Mouse (Mus musculus) ovary, postnatal 10 days (tissue): ENCODE measurements around the gene Gpx2.
A peak's percentile ranks its signal among the peaks of the same experiment; 100 is the strongest.

Experiments
- DNase-seq: peaks from one replicate; pipeline ENCODE4 v3.0.0; 2022; ENCODE audit warnings: low spot score

Gene Gpx2

DNA sequence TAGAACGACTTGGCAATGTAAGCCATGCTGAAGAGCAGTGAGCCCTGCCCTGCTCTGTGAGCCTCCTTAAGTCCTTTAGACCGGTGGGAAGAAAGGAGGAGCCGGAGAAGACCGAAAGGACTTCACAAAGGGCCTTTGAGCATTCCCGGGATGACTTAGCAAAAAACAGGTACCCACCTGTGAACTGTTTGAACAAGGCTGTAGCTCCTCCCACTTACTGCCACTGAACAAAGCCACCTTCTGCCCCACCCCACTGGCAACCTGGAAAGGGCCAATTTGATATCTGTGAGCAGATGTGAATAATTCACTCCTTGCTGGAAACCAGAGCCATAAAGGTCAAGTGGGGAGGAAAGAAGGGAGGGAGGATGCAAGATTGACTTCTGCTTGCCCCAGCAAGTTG, at the start of gene Gpx2:
Gene Gpx2, minus strand, starts transcription at position 205 of the 400 bp plus-strand sequence.
- DNase-seq = no peak

DNA sequence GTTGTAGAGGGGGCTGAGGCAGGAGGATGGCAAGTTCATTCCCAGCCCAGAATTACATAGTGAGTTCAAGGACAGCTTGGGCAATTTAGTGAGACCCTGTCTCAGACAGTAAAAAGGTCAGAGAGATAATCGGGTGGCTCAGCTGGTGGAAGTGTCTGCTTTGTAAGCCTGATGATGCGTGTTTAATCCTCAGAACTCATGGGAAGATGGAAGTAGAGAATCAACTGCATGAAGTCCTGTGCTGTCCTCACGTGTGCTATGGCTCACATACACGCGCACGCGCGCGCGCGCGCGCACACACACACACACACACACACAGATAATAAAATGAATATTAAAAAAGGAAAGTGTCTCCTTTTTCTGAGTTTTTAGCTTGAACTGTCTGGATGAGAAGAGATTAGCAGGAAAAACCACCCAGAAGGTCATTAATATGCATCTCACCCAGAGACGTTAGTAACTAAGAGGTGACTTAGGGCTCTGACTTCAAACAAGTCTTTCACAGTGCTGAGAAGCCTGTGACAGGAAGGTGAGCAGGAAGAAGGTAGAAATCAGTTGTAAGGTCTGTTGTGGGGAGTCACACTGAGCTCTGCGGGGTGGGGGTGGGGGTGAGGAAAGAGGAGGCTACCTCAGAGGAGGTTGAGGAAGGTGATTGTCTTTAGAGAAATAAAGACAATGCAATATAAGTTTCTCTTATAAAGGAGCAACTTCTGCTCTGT, 49.1 kb upstream of the Gpx2 start:
- DNase-seq = no peak

DNA sequence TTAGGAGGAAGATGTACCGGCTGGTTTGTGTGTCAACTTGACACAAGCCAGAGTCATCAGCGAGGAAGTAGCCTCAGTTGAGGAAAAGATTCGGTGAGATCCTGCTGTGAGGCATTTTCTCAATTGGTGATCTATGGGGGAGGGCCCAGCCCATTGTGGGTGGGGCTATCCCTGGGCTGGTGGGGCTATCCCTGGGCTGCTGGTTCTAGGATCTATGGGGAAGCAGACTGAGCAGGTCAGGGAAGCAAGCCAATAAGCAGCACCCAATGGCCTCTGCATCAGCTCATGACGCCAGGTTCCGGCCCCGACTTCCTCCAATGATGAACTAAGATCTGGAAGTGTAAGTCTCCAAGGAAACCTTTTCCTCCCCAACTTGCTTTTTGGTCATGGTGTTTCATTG, 44.7 kb upstream of the Gpx2 start:
- no peak for DNase-seq

DNA sequence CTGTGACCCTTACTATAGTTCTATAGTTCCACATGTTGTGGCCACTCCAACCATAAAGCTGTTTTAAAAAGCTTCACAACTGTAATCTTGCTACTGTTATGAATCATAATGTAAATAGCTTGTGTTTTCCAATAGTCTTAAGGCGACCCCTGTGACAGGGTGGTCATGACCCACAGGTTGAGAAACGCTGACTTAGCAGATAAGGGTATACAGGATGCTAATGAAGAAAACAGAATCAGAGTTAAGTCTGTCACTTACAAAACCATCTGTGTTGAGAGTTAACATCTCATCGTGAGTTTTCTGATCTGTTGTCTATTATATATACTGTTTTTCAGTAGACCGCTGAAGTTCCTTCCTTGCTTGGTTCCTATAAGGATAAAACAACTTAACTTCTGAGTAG, 43.9 kb upstream of the Gpx2 start:
- DNase-seq = no peak

DNA sequence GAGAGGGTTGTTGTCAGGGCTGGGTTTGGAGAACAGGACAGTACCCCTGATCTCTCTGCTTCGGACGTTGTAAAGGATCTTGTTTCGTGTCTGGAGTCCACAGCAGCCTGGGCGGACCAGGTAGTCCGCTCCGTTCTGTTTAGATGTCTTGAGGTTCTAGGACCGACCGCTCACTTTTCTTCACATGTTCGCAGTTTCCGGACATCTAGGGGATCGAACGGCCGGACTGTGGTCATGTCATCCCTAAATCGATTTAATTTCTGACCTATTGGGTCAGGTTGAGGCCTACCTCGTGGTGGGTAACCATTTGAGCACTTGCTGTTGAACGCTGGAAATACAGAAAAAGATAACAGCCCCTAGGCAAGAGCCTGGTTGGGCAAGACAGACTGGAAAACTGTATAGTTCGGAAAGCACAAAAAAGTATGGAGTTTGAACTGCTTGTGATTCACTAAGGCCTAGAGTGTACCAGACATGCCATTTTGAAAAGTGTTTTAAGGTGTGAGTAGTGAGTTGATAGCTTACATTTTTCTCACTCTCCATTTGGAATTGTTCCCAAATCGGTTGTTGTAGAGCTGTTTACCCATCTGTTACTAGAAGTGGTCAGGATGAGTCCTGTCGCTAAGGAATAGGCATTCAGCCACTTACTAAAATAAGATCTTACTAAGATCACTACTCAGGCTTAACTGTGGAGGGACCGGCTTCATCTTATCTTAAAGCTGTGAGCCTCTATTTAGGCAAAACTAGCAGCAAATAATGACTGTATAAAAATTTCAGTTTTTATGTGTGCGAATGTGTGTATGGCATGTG, 42.7 kb upstream of the Gpx2 start:
- no peak for DNase-seq

DNA sequence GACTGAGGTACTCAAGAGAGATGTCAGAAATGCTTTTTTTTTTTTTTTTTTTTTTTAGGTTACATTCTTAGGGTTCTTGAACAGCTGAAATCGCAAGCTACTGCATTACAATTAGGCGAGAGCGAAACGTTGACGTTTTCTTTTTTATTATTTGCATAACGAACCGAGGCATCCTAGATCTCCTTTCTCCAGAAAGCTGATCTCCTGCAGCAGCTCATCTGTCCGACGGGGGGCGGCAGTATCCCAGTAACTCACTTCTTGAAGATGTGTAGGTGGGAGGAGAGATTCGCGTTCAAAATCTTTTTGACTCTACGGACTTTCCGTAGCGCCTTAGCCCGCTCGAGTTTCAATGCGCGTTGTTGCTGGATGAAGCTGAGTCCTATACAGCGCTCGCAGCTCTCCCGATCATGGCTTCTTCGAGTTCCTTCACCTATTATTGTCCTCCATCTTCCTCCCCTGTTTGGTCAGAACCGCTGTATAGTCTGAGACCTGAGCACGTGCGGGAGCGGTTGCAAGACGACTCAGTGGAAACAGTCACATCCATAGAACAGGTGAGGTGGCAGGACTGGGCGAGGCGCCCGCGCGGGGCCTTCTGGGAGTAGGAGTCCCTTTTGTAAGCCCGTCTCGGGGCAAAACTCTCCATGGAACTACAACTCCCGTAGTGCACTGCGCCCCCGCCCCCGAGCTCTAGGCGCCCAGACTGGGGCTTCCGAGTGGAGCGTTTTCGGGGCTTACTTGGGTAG, 41.9 kb upstream of the Gpx2 start:
- DNase-seq = peak; percentile 89

DNA sequence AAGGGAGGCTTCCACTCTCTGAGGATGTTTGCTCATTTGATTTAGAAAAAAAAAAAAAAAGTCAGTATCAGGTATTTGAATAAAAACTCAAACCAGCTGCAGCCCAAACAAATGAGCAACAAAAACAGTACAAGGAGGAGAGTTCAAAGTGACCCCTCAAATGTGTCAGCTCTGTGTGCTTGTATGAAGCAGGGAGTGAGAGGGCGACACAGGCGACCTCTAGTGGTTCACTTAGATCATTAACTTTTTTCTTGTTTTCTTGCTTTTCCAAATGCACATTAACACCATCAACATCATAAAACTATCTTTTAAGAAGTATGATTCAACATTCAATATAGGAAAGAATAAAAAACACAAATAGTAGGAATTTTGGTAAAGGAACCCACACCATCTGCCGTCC, 37.4 kb upstream of the Gpx2 start:
- DNase-seq = no peak

DNA sequence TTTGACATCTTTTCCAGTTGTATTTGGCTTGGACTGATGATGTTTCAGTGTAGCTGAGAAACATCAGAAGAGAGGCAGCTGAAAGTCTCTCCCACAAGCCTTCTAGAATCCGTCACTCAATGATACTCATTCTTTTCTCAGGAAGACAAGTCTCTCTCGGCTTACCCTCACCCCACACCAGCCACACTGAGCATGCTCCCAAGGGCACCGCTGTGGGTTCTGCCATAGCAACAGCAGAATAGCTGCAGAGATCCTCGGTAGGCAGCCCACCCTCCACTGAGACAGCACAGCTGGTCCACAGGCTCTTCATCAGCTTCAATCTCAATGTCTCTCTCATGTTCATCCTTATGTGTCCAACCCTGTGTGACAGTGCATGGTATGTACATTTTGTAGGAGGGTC, 29.9 kb upstream of the Gpx2 start:
- DNase-seq = no peak

DNA sequence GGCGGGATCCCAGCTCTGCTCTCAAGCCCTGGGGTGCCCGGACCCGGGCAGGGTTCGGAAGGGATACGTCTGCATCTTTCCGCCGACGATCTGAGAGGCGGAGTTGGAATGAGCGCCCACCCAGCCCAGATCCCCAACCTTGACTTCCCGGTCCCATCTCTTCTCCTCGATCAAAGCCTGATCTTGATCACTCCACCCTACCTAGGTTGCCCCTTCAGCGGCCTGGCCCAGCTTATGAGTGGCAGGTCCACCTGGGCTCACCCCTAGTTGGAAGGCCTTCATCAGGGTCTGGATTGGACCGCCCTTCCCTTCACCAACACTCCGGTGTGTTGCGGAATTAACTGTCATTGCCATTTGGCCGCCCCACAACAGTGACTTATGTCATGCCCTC, 27.3 kb upstream of the Gpx2 start, which contains the start of gene Rab15:
Gene Rab15, minus strand, starts transcription at position 258 of the 391 bp plus-strand sequence.
- no peak for DNase-seq

DNA sequence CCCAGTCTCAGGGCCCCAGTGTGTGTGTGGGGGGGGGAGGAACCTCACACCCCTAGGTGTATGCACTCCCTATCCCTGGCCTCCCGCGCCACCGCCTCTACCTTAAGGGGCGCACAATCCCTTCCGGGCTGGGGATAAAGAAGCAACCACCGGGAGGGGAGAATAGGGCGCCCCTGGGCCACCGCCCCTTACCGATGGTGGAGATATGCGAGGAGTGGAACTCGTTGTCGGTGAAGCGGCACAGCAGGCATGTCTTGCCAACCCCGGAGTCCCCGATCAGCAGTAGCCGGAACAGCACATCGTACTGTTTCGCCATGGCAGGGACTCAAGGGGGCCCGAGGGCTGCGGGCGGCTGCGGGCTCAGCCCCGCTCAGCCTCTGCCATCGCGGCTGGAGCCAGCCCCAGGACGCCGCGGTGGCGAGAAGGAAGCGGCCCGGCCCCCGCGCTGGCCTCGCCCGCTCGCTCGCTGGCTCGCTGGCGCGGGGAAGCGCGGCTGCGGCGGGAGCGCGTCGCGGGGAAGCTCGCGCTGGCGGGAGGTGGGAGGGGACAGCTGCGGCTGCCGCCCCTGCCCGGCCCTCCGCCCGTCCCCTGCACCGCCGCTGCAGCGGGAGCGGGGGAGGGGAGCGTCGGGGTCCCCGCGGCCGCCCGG, 26.8 kb upstream of the Gpx2 start:
- DNase-seq = peak; percentile 13

DNA sequence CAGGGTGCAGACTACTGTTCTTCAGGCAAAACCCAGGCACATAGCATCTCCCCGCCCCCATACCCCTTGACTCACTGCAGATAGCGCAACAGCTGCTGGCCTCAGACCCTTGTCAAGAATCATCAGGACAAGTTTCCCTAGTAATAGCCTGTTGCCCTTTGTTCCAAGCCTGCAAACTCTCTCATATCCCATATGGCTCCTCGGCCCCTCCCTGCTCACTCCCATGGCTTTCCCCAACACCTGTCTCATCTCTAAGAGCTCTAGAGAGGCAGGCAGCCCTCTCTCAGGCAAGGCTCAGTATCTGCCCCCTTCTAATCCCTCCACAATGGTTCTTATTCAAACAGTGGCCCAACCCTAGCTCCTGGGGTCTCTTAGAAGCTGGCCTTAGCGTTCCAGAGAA, 25.3 kb upstream of the Gpx2 start:
- no peak for DNase-seq

DNA sequence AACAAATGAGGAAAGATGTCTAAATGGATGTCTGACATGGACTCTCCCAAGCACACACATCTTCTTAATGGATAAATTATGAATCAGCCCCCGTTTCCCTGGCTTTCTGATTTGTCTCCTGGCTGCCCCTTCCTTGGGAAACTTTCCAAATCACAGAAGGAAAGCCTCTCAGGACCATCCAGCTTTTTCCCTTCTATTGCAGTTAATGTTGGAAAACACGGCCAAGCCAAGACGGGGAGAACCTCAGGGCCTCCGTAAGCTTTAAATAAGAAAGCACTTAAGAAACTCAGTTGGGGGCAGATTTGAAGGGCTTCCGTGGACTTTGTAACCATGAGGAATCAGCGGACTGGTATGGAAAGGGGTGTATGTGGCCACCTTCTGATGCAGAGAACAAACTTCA, 24.5 kb upstream of the Gpx2 start:
- no peak for DNase-seq

DNA sequence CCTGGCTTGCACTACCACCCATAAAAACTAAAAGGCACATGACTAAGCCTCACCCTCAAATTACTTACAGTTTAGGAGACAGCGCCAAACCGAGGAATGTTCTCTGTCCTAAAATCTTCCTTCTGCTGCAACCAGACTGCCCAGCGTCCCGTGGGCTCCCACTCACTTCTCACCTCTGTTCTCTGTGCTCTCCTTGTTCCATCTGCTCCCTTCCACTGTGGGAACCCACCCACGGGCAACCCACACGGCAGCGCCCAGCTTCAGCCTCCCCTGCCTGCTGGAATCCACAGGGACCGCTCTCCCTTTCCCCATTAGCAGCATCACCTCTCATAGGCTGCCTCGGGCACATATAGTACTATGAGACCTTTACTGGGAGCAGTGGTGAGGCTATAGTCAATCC, 23.6 kb upstream of the Gpx2 start:
- no peak for DNase-seq

DNA sequence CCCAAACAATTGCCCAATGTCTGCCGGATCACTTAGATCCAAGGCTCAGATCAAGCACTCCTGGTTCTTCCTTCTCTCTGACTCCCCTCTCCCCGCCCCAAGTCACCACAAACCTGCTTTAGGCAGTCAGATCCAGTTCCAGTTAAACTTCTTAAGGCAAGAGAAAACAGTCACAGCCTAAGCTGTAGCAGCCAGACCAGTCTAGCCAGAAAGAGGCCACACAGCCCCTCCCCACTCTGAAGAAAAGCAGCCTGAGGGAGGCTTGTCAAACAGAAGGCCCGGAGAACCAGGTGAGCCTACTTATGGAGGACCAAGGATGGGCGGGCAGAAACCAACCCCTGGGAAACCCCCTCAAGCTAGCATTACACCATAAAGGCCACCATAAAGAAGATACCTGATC, 22.8 kb upstream of the Gpx2 start:
- no peak for DNase-seq

DNA sequence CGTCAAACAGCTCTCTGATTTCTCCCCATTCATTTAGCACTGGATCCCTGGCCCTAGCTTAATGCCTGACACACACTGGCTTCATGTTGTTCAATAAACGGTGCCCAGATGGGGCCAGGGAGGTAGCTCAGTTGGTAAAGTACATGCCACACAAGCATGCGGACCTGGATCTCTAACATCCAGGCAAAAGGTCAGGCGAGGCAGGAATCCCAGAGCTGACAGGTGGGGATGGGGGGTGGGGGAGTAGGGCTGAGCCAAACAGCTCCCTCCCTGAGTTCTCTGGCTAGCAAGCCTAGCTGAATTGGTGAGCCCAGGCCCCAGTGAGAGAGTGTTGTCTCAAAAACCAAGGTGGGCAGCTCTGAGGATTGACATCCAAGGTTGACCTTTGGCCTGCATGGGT, 21.8 kb upstream of the Gpx2 start:
- no peak for DNase-seq

DNA sequence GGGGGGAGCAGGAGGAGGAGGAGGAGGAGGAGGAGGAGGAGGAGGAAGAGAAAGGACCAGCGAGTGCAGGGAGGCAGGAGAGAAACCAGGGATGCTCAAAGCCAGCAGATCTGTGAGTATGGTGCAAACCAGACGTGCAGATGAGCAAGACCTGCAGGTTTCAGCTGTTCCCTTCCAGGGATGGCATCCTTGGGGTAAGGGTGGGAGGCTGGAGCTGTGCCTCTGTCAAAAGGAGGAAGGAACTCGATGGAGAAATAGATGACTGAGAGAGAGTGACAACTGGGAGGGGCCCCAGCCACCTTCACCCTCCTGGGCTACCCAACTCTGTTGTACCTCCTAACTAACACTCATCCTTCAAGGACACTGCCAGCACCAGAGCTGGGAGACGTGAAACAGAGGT, 21.4 kb upstream of the Gpx2 start:
- DNase-seq = no peak

DNA sequence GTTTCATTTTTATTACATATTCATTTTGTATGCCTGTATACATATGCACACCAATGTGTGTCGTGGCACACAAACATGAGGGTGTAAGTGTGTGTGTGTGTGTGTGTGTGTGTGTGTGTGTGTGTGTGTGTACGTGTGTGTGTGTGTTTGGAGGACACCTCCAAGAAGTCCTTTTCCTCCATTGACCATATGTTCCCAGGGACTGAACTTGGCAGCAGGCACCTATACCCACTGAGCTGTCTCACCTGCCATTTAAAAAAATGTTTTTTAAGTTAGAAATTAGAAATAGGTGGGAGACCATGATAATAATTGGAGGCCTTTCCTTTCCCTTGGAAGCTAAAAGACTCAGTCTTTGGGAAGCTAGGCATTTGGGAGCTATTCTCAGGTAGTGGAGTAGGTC, 18.8 kb upstream of the Gpx2 start:
- DNase-seq = no peak

DNA sequence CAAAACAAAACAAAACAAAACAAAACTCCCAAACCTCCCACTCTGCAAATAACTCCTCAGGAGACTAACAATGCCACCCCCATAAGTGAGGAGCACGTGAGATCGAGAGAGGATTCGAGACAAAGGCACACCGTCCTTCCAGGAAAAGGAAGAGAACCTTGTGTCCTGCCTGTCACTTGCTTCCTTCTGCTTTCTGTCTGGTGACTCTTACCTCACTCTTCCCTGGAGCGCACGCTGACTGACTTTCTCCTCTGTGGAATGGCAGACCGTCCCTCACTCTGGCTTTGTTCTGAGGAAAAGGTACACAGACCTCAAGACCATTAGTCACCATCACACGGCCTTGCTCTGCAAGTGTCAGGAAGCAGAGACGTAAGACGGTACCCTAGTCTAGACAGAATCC, 18.2 kb upstream of the Gpx2 start:
- no peak for DNase-seq

DNA sequence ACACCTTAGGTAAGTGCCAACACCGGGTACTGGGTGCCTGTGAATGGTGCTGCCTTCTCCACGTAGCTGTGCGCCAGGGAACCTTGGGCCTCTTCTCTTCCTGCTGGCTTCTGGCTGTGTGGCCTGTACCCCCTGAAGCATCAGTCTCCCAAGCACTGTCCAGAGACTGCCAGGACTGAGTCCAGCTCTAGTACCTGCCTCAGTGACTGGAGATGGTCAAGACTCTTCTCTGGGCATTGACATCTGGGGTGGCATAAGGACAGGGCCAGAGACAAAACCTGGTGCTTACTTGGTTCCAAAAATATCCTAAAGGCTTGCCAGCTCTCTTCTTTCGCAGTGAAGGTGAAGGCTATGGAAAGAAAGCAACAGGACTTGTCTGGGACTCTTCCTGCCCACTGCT, 15.7 kb upstream of the Gpx2 start:
- no peak for DNase-seq

DNA sequence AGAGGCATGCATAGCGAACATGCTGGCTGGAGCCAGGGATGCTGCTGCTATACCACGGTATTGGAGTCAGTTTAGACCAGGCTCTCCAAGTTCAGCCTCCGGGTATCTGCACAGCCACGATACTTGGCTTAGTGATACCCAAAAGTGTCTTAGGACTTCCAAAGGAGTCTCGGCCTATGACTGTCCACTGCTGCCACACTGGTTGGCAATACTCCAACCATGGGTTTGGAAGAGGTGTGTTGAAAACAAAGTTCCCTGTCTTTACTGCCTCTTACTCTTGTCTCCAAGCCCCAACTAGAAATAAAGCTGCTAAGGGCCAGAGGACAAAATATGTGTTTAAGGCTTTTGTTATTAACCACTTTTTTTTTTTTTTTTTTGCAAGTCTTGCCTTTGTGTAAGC, 15.1 kb upstream of the Gpx2 start:
- no peak for DNase-seq

DNA sequence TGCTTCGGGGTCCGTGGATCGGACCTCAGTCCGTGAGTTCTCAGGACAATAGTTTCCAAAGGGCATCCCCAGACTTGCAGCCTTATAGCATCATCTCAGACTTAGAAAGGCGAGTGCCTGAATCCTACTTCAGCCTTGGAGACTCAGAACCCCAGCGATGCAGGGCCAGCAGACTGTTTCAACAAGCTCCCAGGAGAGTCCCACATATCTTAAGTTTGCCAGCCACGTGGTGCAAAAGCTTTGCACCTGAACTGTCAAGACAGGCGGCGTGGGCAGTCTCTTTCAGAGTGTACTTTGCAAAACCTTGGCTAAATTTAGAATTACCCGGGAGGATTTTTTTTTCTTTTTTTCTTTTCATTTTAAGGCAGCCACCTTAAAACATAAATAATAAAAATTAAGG, 12.4 kb upstream of the Gpx2 start:
- no peak for DNase-seq

DNA sequence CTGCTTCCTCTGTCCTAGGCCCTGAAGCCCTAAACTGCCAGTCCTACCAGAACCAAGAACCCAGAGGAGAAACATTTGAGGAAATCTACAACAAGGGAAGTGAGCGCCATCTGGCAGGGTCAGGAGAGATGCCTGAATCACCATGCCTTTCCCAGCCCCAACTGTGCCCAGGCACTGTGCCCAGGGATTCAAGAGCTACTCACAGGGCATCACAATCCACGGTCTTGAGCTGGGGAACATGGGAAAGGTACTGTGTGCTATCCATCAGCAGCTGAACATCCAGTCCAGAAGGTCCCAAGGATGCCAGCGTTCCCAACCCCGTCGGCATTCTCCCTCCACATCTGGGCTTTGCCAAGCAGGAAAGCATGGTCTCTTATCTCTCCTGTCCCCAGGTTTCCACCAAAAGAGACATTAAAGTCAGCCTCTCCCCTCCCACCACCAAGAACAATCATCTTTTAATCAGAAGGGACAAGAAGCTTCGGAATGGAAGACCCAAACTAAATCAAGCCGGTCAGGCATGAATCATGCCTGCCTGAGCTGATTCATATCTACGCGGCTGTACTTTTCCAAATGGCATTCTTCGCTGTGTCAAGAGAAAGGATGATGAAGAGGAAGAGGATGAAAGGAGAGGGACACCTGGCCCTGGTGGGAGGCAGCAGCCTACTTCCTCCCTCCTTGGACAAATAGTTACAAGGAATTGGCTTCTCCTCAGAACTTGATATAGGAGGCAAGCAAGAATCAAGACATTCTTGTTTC, 9.9 kb upstream of the Gpx2 start:
- DNase-seq = no peak
